Mouse (Mus musculus): ENCODE data around the gene Pla2r1. TPM values are rescaled to one million over a fixed set of nuclear protein-coding genes. Genes with fewer than 3 reads are reported as not detected.

Pla2r1 gene
- polyA plus RNA-seq, 1 experiment, result 0.84 TPM

GRCm38 (mm10) chr2:60451119-60451773, 101.9 kb downstream of the Pla2r1 start:
- H3K27ac ChIP-seq (ENCODE audit: insufficient read depth, low read length), result no peak overlapping the region
- no peak overlapping the region for H3K4me3 ChIP-seq (ENCODE audit: low read depth, low read length)
- H3K4me1 ChIP-seq (ENCODE audit: control insufficient read depth, insufficient read depth, low read length), result no peaks in the 10 kb centered on the region
- no peaks in the 10 kb centered on the region; the same call in 1 of the 2 replicates for H3K27me3 ChIP-seq (ENCODE audit: control insufficient read depth, insufficient read depth, low read length, poor library complexity, severe bottlenecking)
- H3K9me3 ChIP-seq (replicated peaks; ENCODE audit: control insufficient read depth, insufficient read depth, low read length, poor library complexity, severe bottlenecking), result no peaks in the 10 kb centered on the region
- H3K36me3 ChIP-seq (ENCODE audit: control insufficient read depth, insufficient read depth, low read length, poor library complexity, severe bottlenecking), result no peaks in the 10 kb centered on the region
- H3K9ac ChIP-seq (ENCODE audit: low read depth, poor library complexity, severe bottlenecking), result no peak overlapping the region
- TF ChIP-seq CTCF (IDR thresholded peaks at IDR 0.05; ENCODE audit: low read depth, low read length), result no peak
- TF ChIP-seq POLR2A (IDR thresholded peaks at IDR 0.05; ENCODE audit: insufficient read depth, low read length), result no peak
- no peak for TF ChIP-seq EP300 (IDR thresholded peaks at IDR 0.05; ENCODE audit: insufficient read depth, low read depth, low read length)

GRCm38 (mm10) chr2:60449732-60450131, 103.4 kb downstream of the Pla2r1 start:
- H3K27ac ChIP-seq (ENCODE audit: insufficient read depth, low read length), result no peak overlapping the region
- no peaks in the 10 kb centered on the region for H3K36me3 ChIP-seq (ENCODE audit: control insufficient read depth, insufficient read depth, low read length, poor library complexity, severe bottlenecking)
- H3K4me1 ChIP-seq (ENCODE audit: control insufficient read depth, insufficient read depth, low read length), result no peaks in the 10 kb centered on the region
- H3K4me3 ChIP-seq (ENCODE audit: low read depth, low read length), result no peak overlapping the region
- H3K9ac ChIP-seq (ENCODE audit: low read depth, poor library complexity, severe bottlenecking), result no peak overlapping the region
- H3K9me3 ChIP-seq (replicated peaks; ENCODE audit: control insufficient read depth, insufficient read depth, low read length, poor library complexity, severe bottlenecking), result no peaks in the 10 kb centered on the region
- TF ChIP-seq CTCF (IDR thresholded peaks at IDR 0.05; ENCODE audit: low read depth, low read length) (no peak), EP300 (IDR thresholded peaks at IDR 0.05; ENCODE audit: insufficient read depth, low read depth, low read length) (no peak), POLR2A (IDR thresholded peaks at IDR 0.05; ENCODE audit: insufficient read depth, low read length) (no peak)
- H3K27me3 ChIP-seq (ENCODE audit: control insufficient read depth, insufficient read depth, low read length, poor library complexity, severe bottlenecking), result no peaks in the 10 kb centered on the region; the same call in 1 of the 2 replicates

- H3K4me1 ChIP-seq (ENCODE audit: control insufficient read depth, insufficient read depth, low read length), result no peaks in the 10 kb centered on the region
- H3K9ac ChIP-seq (ENCODE audit: low read depth, poor library complexity, severe bottlenecking), result no peak overlapping the region
- no peak overlapping the region for H3K27ac ChIP-seq (ENCODE audit: insufficient read depth, low read length)
- no peaks in the 10 kb centered on the region for H3K9me3 ChIP-seq (replicated peaks; ENCODE audit: control insufficient read depth, insufficient read depth, low read length, poor library complexity, severe bottlenecking)
- H3K4me3 ChIP-seq (ENCODE audit: low read depth, low read length), result no peak overlapping the region
- no peak for TF ChIP-seq EP300 (IDR thresholded peaks at IDR 0.05; ENCODE audit: insufficient read depth, low read depth, low read length)
- TF ChIP-seq POLR2A (IDR thresholded peaks at IDR 0.05; ENCODE audit: insufficient read depth, low read length), result no peak
- no peak for TF ChIP-seq CTCF (IDR thresholded peaks at IDR 0.05; ENCODE audit: low read depth, low read length)
- no peaks in the 10 kb centered on the region; the same call in 1 of the 2 replicates for H3K27me3 ChIP-seq (ENCODE audit: control insufficient read depth, insufficient read depth, low read length, poor library complexity, severe bottlenecking)
- H3K36me3 ChIP-seq (ENCODE audit: control insufficient read depth, insufficient read depth, low read length, poor library complexity, severe bottlenecking), result no peaks in the 10 kb centered on the region
These were observed 108.2 kb downstream of the Pla2r1 start for GRCm38 (mm10) chr2:60444711-60445509.

GRCm38 (mm10) chr2:60443279-60443678, 109.8 kb downstream of the Pla2r1 start:
- no peaks in the 10 kb centered on the region; the same call in 1 of the 2 replicates for H3K27me3 ChIP-seq (ENCODE audit: control insufficient read depth, insufficient read depth, low read length, poor library complexity, severe bottlenecking)
- no peak for TF ChIP-seq EP300 (IDR thresholded peaks at IDR 0.05; ENCODE audit: insufficient read depth, low read depth, low read length)
- TF ChIP-seq CTCF (IDR thresholded peaks at IDR 0.05; ENCODE audit: low read depth, low read length), result peak; percentile 29
- no peak overlapping the region for H3K4me3 ChIP-seq (ENCODE audit: low read depth, low read length)
- no peak overlapping the region for H3K27ac ChIP-seq (ENCODE audit: insufficient read depth, low read length)
- H3K4me1 ChIP-seq (ENCODE audit: control insufficient read depth, insufficient read depth, low read length), result no peaks in the 10 kb centered on the region
- no peaks in the 10 kb centered on the region for H3K9me3 ChIP-seq (replicated peaks; ENCODE audit: control insufficient read depth, insufficient read depth, low read length, poor library complexity, severe bottlenecking)
- H3K9ac ChIP-seq (ENCODE audit: low read depth, poor library complexity, severe bottlenecking), result no peak overlapping the region
- no peaks in the 10 kb centered on the region for H3K36me3 ChIP-seq (ENCODE audit: control insufficient read depth, insufficient read depth, low read length, poor library complexity, severe bottlenecking)

- no peak overlapping the region for H3K9ac ChIP-seq (ENCODE audit: low read depth, poor library complexity, severe bottlenecking)
- H3K27me3 ChIP-seq (ENCODE audit: control insufficient read depth, insufficient read depth, low read length, poor library complexity, severe bottlenecking), result no peaks in the 10 kb centered on the region; the same call in 1 of the 2 replicates
- H3K4me3 ChIP-seq (ENCODE audit: low read depth, low read length), result no peak overlapping the region
- H3K9me3 ChIP-seq (replicated peaks; ENCODE audit: control insufficient read depth, insufficient read depth, low read length, poor library complexity, severe bottlenecking), result no peaks in the 10 kb centered on the region
- TF ChIP-seq EP300 (IDR thresholded peaks at IDR 0.05; ENCODE audit: insufficient read depth, low read depth, low read length) (no peak), POLR2A (IDR thresholded peaks at IDR 0.05; ENCODE audit: insufficient read depth, low read length) (no peak), CTCF (IDR thresholded peaks at IDR 0.05; ENCODE audit: low read depth, low read length) (no peak)
- no peak overlapping the region for H3K27ac ChIP-seq (ENCODE audit: insufficient read depth, low read length)
- no peaks in the 10 kb centered on the region for H3K36me3 ChIP-seq (ENCODE audit: control insufficient read depth, insufficient read depth, low read length, poor library complexity, severe bottlenecking)
- H3K4me1 ChIP-seq (ENCODE audit: control insufficient read depth, insufficient read depth, low read length), result no peaks in the 10 kb centered on the region
These were observed 111.2 kb downstream of the Pla2r1 start for GRCm38 (mm10) chr2:60441875-60442274.

- Histone ChIP-seq H3K9me3 (replicated peaks; ENCODE audit: control insufficient read depth, insufficient read depth, low read length, poor library complexity, severe bottlenecking) (no peaks in the 10 kb centered on the region), H3K4me3 (ENCODE audit: low read depth, low read length) (no peak overlapping the region), H3K9ac (ENCODE audit: low read depth, poor library complexity, severe bottlenecking) (no peak overlapping the region), H3K4me1 (ENCODE audit: control insufficient read depth, insufficient read depth, low read length) (no peaks in the 10 kb centered on the region), H3K36me3 (ENCODE audit: control insufficient read depth, insufficient read depth, low read length, poor library complexity, severe bottlenecking) (no peaks in the 10 kb centered on the region), H3K27ac (ENCODE audit: insufficient read depth, low read length) (no peak overlapping the region), H3K27me3 (ENCODE audit: control insufficient read depth, insufficient read depth, low read length, poor library complexity, severe bottlenecking) (no peaks in the 10 kb centered on the region)
- TF ChIP-seq POLR2A (IDR thresholded peaks at IDR 0.05; ENCODE audit: insufficient read depth, low read length) (no peak), CTCF (IDR thresholded peaks at IDR 0.05; ENCODE audit: low read depth, low read length) (no peak), EP300 (IDR thresholded peaks at IDR 0.05; ENCODE audit: insufficient read depth, low read depth, low read length) (no peak)
These were observed 116.3 kb downstream of the Pla2r1 start for GRCm38 (mm10) chr2:60436802-60437201.
